Mouse (Mus musculus): ENCODE data around the gene Matn1. TPM values are rescaled to one million over a fixed set of nuclear protein-coding genes. Genes with fewer than 3 reads are reported as not detected.
A peak's percentile ranks its signal among the peaks of the same experiment; 100 is the strongest.

Matn1 gene
- polyA plus RNA-seq, 1 experiment from 2014 or later: not detected

GRCm38 (mm10) chr4:130906296-130906695 lies 37.9 kb upstream of the Matn1 start:
- Histone ChIP-seq H3K4me3 (ENCODE audit: low read depth, low read length) (no peak overlapping the region), H3K4me2 (no peak overlapping the region), H3K27ac (ENCODE audit: low read depth, low read length) (no peak overlapping the region), H3K27me3 (ENCODE audit: control insufficient read depth, insufficient read depth, low read length) (no peaks in the 10 kb centered on the region), H3K36me3 (ENCODE audit: control insufficient read depth, insufficient read depth, low read length) (no peaks in the 10 kb centered on the region), H3K4me1 (ENCODE audit: control insufficient read depth, insufficient read depth, low read length) (no peaks in the 10 kb centered on the region), H3K9me3 (ENCODE audit: control insufficient read depth, low read length) (no peaks in the 10 kb centered on the region), H3K9ac (ENCODE audit: low read length) (no peak overlapping the region)
- ATAC-seq (ENCODE audit: low FRiP score): no peak
- no peak for DNase-seq (ENCODE audit: low spot score, missing footprints)
- 42% methylated on average over 8 of the region's 8 CpGs for WGBS

DNA sequence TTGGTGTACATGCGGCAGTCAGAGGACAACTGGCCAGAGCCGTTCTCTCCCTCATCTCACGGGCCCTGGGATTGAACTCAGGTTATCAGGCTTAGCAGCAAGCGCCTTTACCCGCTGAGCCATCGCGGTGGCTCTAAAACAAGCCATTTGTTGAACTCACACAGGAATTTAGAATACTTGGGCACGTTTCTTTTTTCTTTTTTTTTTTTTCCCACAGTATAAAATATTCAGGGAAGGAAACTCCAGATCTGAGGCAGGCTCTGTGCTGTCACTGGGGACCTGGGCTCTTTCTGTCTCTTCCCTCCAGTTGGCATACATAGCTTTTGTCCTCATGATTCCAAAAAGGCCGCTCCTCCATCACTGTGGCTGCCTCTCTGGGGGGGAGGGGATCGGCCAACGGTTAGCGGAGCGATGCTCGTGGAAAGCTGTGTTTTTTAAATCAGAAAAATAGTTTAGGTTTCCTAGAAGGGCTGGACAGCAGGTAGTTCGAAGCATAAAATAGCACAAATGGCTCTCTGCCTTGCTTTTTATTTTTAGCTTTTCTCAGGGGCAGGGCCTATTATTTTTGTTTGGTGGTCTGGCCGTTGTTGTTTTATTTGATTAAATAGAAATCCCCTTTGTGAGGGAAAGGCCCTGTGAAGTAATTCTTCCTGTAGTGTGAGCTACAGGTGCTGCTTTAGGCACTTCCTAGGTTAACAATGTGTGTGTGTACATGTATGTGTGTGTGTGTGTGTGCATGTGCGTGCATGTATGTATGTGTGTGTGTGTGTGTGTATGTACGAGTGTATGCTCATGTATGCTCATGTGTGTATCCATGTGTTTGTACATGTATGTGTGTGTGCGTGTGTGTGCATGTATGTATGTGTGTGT lies 36.8 kb upstream of the Matn1 start:
- H3K4me2 ChIP-seq: no peak overlapping the region
- WGBS: 86% methylated on average over 19 of the region's 19 CpGs
- DNase-seq (ENCODE audit: low spot score, missing footprints) (no peak), ATAC-seq (ENCODE audit: low FRiP score) (no peak)
- H3K4me3 ChIP-seq (ENCODE audit: low read depth, low read length): no peak overlapping the region
- H3K9me3 ChIP-seq (ENCODE audit: control insufficient read depth, low read length): no peaks in the 10 kb centered on the region
- no peak overlapping the region for H3K27ac ChIP-seq (ENCODE audit: low read depth, low read length)
- H3K9ac ChIP-seq (ENCODE audit: low read length): no peak overlapping the region
- no peaks in the 10 kb centered on the region for H3K4me1 ChIP-seq (ENCODE audit: control insufficient read depth, insufficient read depth, low read length)
- no peaks in the 10 kb centered on the region for H3K36me3 ChIP-seq (ENCODE audit: control insufficient read depth, insufficient read depth, low read length)
- H3K27me3 ChIP-seq (ENCODE audit: control insufficient read depth, insufficient read depth, low read length): no peaks in the 10 kb centered on the region

GRCm38 (mm10) chr4:130908133-130908532 lies 36.1 kb upstream of the Matn1 start:
- H3K4me1 ChIP-seq (ENCODE audit: control insufficient read depth, insufficient read depth, low read length): no peaks in the 10 kb centered on the region
- DNase-seq (ENCODE audit: low spot score, missing footprints) (no peak), ATAC-seq (ENCODE audit: low FRiP score) (no peak)
- no peaks in the 10 kb centered on the region for H3K27me3 ChIP-seq (ENCODE audit: control insufficient read depth, insufficient read depth, low read length)
- H3K4me3 ChIP-seq (ENCODE audit: low read depth, low read length): no peak overlapping the region
- H3K4me2 ChIP-seq: no peak overlapping the region
- no peaks in the 10 kb centered on the region for H3K9me3 ChIP-seq (ENCODE audit: control insufficient read depth, low read length)
- H3K27ac ChIP-seq (ENCODE audit: low read depth, low read length): no peak overlapping the region
- 93% methylated on average over 10 of the region's 10 CpGs for WGBS
- H3K36me3 ChIP-seq (ENCODE audit: control insufficient read depth, insufficient read depth, low read length): no peaks in the 10 kb centered on the region
- H3K9ac ChIP-seq (ENCODE audit: low read length): no peak overlapping the region

- H3K27ac ChIP-seq (ENCODE audit: low read depth, low read length): no peak overlapping the region
- no peak overlapping the region for H3K9ac ChIP-seq (ENCODE audit: low read length)
- no peak for ATAC-seq (ENCODE audit: low FRiP score)
- H3K4me3 ChIP-seq (ENCODE audit: low read depth, low read length): no peak overlapping the region
- H3K9me3 ChIP-seq (ENCODE audit: control insufficient read depth, low read length): no peaks in the 10 kb centered on the region
- H3K4me1 ChIP-seq (ENCODE audit: control insufficient read depth, insufficient read depth, low read length): no peaks in the 10 kb centered on the region
- no peak overlapping the region for H3K4me2 ChIP-seq
- no peak for DNase-seq (ENCODE audit: low spot score, missing footprints)
- no peaks in the 10 kb centered on the region for H3K36me3 ChIP-seq (ENCODE audit: control insufficient read depth, insufficient read depth, low read length)
- WGBS: 64% methylated on average over 17 of the region's 17 CpGs
- H3K27me3 ChIP-seq (ENCODE audit: control insufficient read depth, insufficient read depth, low read length): no peaks in the 10 kb centered on the region
Observed at GRCm38 (mm10) chr4:130909167-130909874, 34.9 kb upstream of the Matn1 start.

DNA sequence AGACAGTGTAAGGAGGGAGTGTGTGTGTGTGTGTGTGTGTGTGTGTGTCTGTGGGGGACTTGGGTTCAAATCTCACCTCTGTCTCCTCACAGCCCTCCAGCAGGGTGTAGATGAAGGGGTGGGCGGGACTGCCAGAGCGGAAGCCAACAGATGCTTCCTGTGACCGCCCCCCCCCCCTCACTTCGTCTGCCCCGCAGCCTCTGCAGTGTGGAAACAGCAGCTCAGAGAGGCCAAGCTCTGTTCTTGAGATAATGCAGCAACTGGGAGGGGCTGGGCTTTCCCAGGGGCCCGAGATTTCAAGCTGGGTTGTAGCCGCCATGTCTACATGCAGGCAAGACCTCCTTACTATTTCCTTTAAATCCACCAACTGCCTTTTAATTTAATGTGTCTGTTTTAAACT lies 33.5 kb upstream of the Matn1 start:
- WGBS: 45% methylated on average over 7 of the region's 7 CpGs
- DNase-seq (ENCODE audit: low spot score, missing footprints) (no peak), ATAC-seq (ENCODE audit: low FRiP score) (no peak)
- Histone ChIP-seq H3K27ac (ENCODE audit: low read depth, low read length) (no peak overlapping the region), H3K36me3 (ENCODE audit: control insufficient read depth, insufficient read depth, low read length) (no peaks in the 10 kb centered on the region), H3K9ac (ENCODE audit: low read length) (no peak overlapping the region), H3K4me3 (ENCODE audit: low read depth, low read length) (no peak overlapping the region), H3K4me1 (ENCODE audit: control insufficient read depth, insufficient read depth, low read length) (no peaks in the 10 kb centered on the region), H3K4me2 (no peak overlapping the region), H3K27me3 (ENCODE audit: control insufficient read depth, insufficient read depth, low read length) (no peaks in the 10 kb centered on the region), H3K9me3 (ENCODE audit: control insufficient read depth, low read length) (no peaks in the 10 kb centered on the region)

DNA sequence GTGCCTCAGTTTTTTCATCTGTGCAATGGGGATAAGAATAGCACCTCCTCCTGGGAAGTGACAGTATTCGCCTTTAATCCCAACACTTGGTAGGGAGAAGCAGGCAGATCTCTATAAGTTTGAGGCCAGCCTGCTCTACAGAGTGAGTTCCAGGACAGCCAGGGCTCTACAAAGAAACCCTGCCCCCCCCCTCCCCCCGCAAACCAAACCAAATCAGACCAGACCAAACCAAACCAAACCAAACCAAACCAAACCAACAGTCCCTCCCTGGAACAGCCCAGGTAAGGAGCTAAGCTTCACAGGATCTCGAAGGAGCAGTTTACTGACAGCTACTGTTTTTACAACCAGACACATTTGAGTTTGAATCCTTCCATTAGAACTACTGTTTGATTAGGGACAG lies 31.6 kb upstream of the Matn1 start:
- no peak overlapping the region for H3K9ac ChIP-seq (ENCODE audit: low read length)
- no peak overlapping the region for H3K27ac ChIP-seq (ENCODE audit: low read depth, low read length)
- no peaks in the 10 kb centered on the region for H3K9me3 ChIP-seq (ENCODE audit: control insufficient read depth, low read length)
- H3K4me3 ChIP-seq (ENCODE audit: low read depth, low read length): no peak overlapping the region
- H3K4me2 ChIP-seq: no peak overlapping the region
- 84% methylated on average over 3 of the region's 3 CpGs for WGBS
- no peak for ATAC-seq (ENCODE audit: low FRiP score)
- H3K4me1 ChIP-seq (ENCODE audit: control insufficient read depth, insufficient read depth, low read length): no peaks in the 10 kb centered on the region
- DNase-seq (ENCODE audit: low spot score, missing footprints): no peak
- H3K36me3 ChIP-seq (ENCODE audit: control insufficient read depth, insufficient read depth, low read length): no peaks in the 10 kb centered on the region
- no peaks in the 10 kb centered on the region for H3K27me3 ChIP-seq (ENCODE audit: control insufficient read depth, insufficient read depth, low read length)

DNA sequence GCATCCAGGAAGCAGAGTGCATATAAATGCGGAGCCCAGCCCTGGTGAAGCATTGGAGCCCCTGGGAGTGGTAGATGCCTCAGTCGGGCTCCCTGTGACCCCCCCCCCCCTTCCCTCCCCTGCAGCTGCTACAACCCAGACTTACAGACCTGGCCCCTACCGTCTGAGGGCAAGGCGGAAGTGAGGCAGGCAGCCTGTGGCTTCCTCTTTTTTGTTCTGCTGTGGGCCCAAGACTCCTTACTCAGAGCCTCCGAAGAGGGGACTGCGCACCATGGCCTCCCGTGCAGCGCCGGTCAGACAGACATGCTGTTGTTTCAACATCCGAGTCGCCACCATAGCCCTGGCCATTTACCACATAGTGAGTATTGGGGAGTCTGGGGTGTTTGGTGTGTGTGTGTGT lies 31.1 kb upstream of the Matn1 start, which contains the start of gene Laptm5:
Gene Laptm5 (plus strand): TSS at position 49 of the 400 bp plus-strand sequence.
- DNase-seq (ENCODE audit: low spot score, missing footprints) (no peak), ATAC-seq (ENCODE audit: low FRiP score) (no peak)
- Histone ChIP-seq H3K27ac (ENCODE audit: low read depth, low read length) (no peak within 1 kb of the TSS), H3K9me3 (ENCODE audit: control insufficient read depth, low read length) (no peaks in the 10 kb centered on the region), H3K4me2 (no peak within 1 kb of the TSS), H3K4me1 (ENCODE audit: control insufficient read depth, insufficient read depth, low read length) (no peaks in the 10 kb centered on the region), H3K27me3 (ENCODE audit: control insufficient read depth, insufficient read depth, low read length) (no peaks in the 10 kb centered on the region), H3K9ac (ENCODE audit: low read length) (no peak within 1 kb of the TSS), H3K36me3 (ENCODE audit: control insufficient read depth, insufficient read depth, low read length) (no peaks in the 10 kb centered on the region), H3K4me3 (ENCODE audit: low read depth, low read length) (no peak within 1 kb of the TSS)
- WGBS: 76% methylated on average over 11 of the region's 11 CpGs

- Histone ChIP-seq H3K27ac (ENCODE audit: low read depth, low read length) (no peak overlapping the region), H3K27me3 (ENCODE audit: control insufficient read depth, insufficient read depth, low read length) (no peaks in the 10 kb centered on the region), H3K9me3 (ENCODE audit: control insufficient read depth, low read length) (no peaks in the 10 kb centered on the region), H3K4me3 (ENCODE audit: low read depth, low read length) (no peak overlapping the region), H3K4me1 (ENCODE audit: control insufficient read depth, insufficient read depth, low read length) (no peaks in the 10 kb centered on the region), H3K36me3 (ENCODE audit: control insufficient read depth, insufficient read depth, low read length) (no peaks in the 10 kb centered on the region), H3K4me2 (no peak overlapping the region), H3K9ac (ENCODE audit: low read length) (no peak overlapping the region)
- 72% methylated on average over 3 of the region's 3 CpGs for WGBS
- ATAC-seq (ENCODE audit: low FRiP score): no peak
- DNase-seq (ENCODE audit: low spot score, missing footprints): no peak
Observed at GRCm38 (mm10) chr4:130913511-130913910, 30.7 kb upstream of the Matn1 start.

DNA sequence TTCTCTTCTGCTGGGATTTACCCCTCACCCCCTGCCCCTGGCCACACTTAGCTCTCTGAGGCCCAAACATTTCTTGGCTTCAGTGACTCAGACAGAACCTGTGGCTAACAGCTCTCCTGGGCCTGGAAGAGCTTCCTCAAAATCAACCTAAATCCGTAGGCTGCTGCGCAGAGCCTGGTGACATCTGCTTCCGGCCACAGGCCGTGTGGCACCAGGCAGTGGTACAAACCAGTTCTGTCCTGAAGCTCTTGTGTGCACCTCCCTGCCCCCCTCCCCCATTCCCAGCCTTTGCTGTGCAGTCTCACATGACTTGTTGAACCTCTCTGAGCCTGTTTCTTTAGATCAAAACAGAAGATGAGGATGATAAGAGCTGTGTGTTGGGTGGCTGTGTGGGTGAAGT lies 30.2 kb upstream of the Matn1 start:
- 87% methylated on average over 4 of the region's 4 CpGs for WGBS
- Histone ChIP-seq H3K9me3 (ENCODE audit: control insufficient read depth, low read length) (no peaks in the 10 kb centered on the region), H3K4me3 (ENCODE audit: low read depth, low read length) (no peak overlapping the region), H3K4me1 (ENCODE audit: control insufficient read depth, insufficient read depth, low read length) (no peaks in the 10 kb centered on the region; the same call in 1 of the 2 replicates), H3K27me3 (ENCODE audit: control insufficient read depth, insufficient read depth, low read length) (no peaks in the 10 kb centered on the region), H3K27ac (ENCODE audit: low read depth, low read length) (no peak overlapping the region), H3K9ac (ENCODE audit: low read length) (no peak overlapping the region), H3K4me2 (no peak overlapping the region), H3K36me3 (ENCODE audit: control insufficient read depth, insufficient read depth, low read length) (no peaks in the 10 kb centered on the region)
- ATAC-seq (ENCODE audit: low FRiP score): no peak
- peak; percentile 77 for DNase-seq (ENCODE audit: low spot score, missing footprints)
